Mouse (Mus musculus) E14TG2a.4 (cell line): ENCODE data around the gene Gm21983.

Source experiments
- CTCF ChIP-seq: conservative IDR thresholded peaks from 2 replicates; pipeline ENCODE4 v1.5.1; 2014; ENCODE audit warnings: low read length
- NANOG ChIP-seq: IDR thresholded peaks from 2 replicates; pipeline ENCODE4 v1.6.1; 2014; ENCODE audit warnings: borderline replicate concordance, low read length, mixed read lengths
- POU5F1 ChIP-seq: IDR thresholded peaks from 2 replicates; pipeline ENCODE4 v1.6.1; 2014; ENCODE audit warnings: low read length, borderline replicate concordance

DNA sequence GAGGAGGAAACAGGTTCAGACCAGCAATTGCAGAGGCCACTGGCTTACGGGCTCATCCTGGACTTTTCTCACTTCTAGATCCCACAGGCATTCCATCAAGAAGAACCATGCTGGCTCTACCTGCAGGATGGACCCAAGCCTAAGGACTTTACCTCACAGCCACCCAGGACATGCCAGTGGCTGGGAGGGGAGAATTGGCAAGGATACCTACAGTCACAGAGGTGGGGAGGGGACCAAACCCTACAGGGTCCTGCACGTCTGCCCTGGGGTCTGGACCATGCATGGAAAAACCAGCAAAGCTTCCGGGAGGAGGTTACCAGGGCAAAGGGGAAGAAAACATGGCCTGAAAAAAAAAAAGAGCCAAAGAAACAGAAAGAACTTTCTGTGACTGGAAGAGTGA, 9.9 kb downstream of the Gm21983 start:
- TF ChIP-seq CTCF (no peak), POU5F1 (no peak), NANOG (no peak)
